Mouse (Mus musculus) heart, postnatal 0 days (tissue): ENCODE results near the gene Prkar1b.

Source experiments
- CTCF ChIP-seq: IDR thresholded peaks from 2 replicates; pipeline ENCODE4 v1.5.1; 2016; ENCODE audit warnings: antibody characterized with exemption, control low read depth, low read depth
- EP300 ChIP-seq: IDR thresholded peaks from 2 replicates; pipeline ENCODE4 v1.6.1; 2016; ENCODE audit warnings: antibody characterized with exemption, low read depth

DNA sequence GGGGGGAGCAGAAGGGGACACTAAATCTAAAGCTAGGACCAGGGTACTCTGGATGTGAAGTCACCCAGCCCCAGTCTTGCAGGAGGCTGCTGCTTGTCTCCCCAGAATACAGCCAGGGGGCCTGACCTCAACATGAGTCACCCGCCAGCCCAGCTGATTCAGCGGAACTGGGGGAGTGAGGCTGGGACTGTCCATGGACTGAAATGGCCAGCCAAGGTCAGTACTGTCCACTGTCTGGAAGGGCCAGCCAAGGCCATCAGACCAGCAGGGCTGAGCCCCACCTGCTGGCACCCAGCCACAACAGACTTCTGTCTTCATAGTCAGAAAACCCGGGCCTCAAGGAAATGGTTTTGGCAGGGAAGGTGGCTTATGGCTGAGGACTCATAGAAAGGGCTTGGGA lies 134.7 kb downstream of the Prkar1b start:
- TF ChIP-seq EP300 = no peak
- no peak for TF ChIP-seq CTCF
